Mouse (Mus musculus): Measurements from ENCODE around the gene Fxyd2. TPM values are rescaled to one million over a fixed set of nuclear protein-coding genes. Genes with fewer than 3 reads are reported as not detected.

The Fxyd2 gene
- polyA plus RNA-seq, 1 experiment: 23.9 TPM

GRCm38 (mm10) chr9:45376427-45376826, 23.0 kb upstream of the Fxyd2 start:
- Histone ChIP-seq H3K27me3 (ENCODE audit: control insufficient read depth, insufficient read depth, low read length) (no peaks in the 10 kb centered on the region), H3K27ac (ENCODE audit: insufficient read depth, low read length) (no peak overlapping the region), H3K4me3 (ENCODE audit: extremely low read depth, insufficient read depth, insufficient read length) (no peak overlapping the region), H3K36me3 (ENCODE audit: control insufficient read depth, insufficient read depth, low read length) (no peaks in the 10 kb centered on the region), H3K4me1 (ENCODE audit: control insufficient read depth, insufficient read depth, insufficient read length) (no peaks in the 10 kb centered on the region)
- 55% methylated on average over 4 of the region's 4 CpGs for WGBS
- no peak for DNase-seq (ENCODE audit: low read depth in 1 of 2, low spot score in 2 of 2)
- TF ChIP-seq CTCF (IDR thresholded peaks at IDR 0.05; ENCODE audit: extremely low read depth, insufficient read depth, insufficient read length, insufficient replicate concordance) (no peak), POLR2A (IDR thresholded peaks at IDR 0.05; ENCODE audit: low read depth, low read length) (no peak)

GRCm38 (mm10) chr9:45376883-45377282, 22.6 kb upstream of the Fxyd2 start:
- H3K36me3 ChIP-seq (ENCODE audit: control insufficient read depth, insufficient read depth, low read length): no peaks in the 10 kb centered on the region
- no peaks in the 10 kb centered on the region for H3K27me3 ChIP-seq (ENCODE audit: control insufficient read depth, insufficient read depth, low read length)
- no peaks in the 10 kb centered on the region for H3K4me1 ChIP-seq (ENCODE audit: control insufficient read depth, insufficient read depth, insufficient read length)
- H3K27ac ChIP-seq (ENCODE audit: insufficient read depth, low read length): no peak overlapping the region
- WGBS: 72% methylated on average over 2 of the region's 2 CpGs
- no peak for TF ChIP-seq POLR2A (IDR thresholded peaks at IDR 0.05; ENCODE audit: low read depth, low read length)
- no peak for TF ChIP-seq CTCF (IDR thresholded peaks at IDR 0.05; ENCODE audit: extremely low read depth, insufficient read depth, insufficient read length, insufficient replicate concordance)
- DNase-seq (ENCODE audit: low read depth in 1 of 2, low spot score in 2 of 2): no peak
- no peak overlapping the region for H3K4me3 ChIP-seq (ENCODE audit: extremely low read depth, insufficient read depth, insufficient read length)

GRCm38 (mm10) chr9:45380411-45381251, 18.8 kb upstream of the Fxyd2 start:
- H3K27ac ChIP-seq (ENCODE audit: insufficient read depth, low read length): no peak overlapping the region
- H3K36me3 ChIP-seq (ENCODE audit: control insufficient read depth, insufficient read depth, low read length): no peaks in the 10 kb centered on the region
- H3K27me3 ChIP-seq (ENCODE audit: control insufficient read depth, insufficient read depth, low read length): no peaks in the 10 kb centered on the region
- 70% methylated on average over 10 of the region's 10 CpGs for WGBS
- no peak for DNase-seq (ENCODE audit: low read depth in 1 of 2, low spot score in 2 of 2)
- H3K4me1 ChIP-seq (ENCODE audit: control insufficient read depth, insufficient read depth, insufficient read length): no peaks in the 10 kb centered on the region
- no peak overlapping the region for H3K4me3 ChIP-seq (ENCODE audit: extremely low read depth, insufficient read depth, insufficient read length)
- TF ChIP-seq POLR2A (IDR thresholded peaks at IDR 0.05; ENCODE audit: low read depth, low read length) (no peak), CTCF (IDR thresholded peaks at IDR 0.05; ENCODE audit: extremely low read depth, insufficient read depth, insufficient read length, insufficient replicate concordance) (no peak)

- DNase-seq (ENCODE audit: low read depth in 1 of 2, low spot score in 2 of 2): no peak
- TF ChIP-seq CTCF (IDR thresholded peaks at IDR 0.05; ENCODE audit: extremely low read depth, insufficient read depth, insufficient read length, insufficient replicate concordance) (no peak), POLR2A (IDR thresholded peaks at IDR 0.05; ENCODE audit: low read depth, low read length) (no peak)
- WGBS: 86% methylated on average over 5 of the region's 5 CpGs
These were observed 17.1 kb upstream of the Fxyd2 start for GRCm38 (mm10) chr9:45382336-45382735.

GRCm38 (mm10) chr9:45382834-45383233, 16.6 kb upstream of the Fxyd2 start:
- Histone ChIP-seq H3K4me1 (ENCODE audit: control insufficient read depth, insufficient read depth, insufficient read length) (no peaks in the 10 kb centered on the region), H3K27ac (ENCODE audit: insufficient read depth, low read length) (no peak overlapping the region), H3K36me3 (ENCODE audit: control insufficient read depth, insufficient read depth, low read length) (no peaks in the 10 kb centered on the region), H3K27me3 (ENCODE audit: control insufficient read depth, insufficient read depth, low read length) (no peaks in the 10 kb centered on the region), H3K4me3 (ENCODE audit: extremely low read depth, insufficient read depth, insufficient read length) (no peak overlapping the region)
- no peak for DNase-seq (ENCODE audit: low read depth in 1 of 2, low spot score in 2 of 2)
- WGBS: 85% methylated on average over 5 of the region's 5 CpGs
- no peak for TF ChIP-seq CTCF (IDR thresholded peaks at IDR 0.05; ENCODE audit: extremely low read depth, insufficient read depth, insufficient read length, insufficient replicate concordance)
- no peak for TF ChIP-seq POLR2A (IDR thresholded peaks at IDR 0.05; ENCODE audit: low read depth, low read length)

More at GRCm38 (mm10) chr9:45382336-45382735, 17.1 kb upstream of the Fxyd2 start:
- H3K27me3 ChIP-seq (ENCODE audit: control insufficient read depth, insufficient read depth, low read length): no peaks in the 10 kb centered on the region
- H3K27ac ChIP-seq (ENCODE audit: insufficient read depth, low read length): no peak overlapping the region
- no peaks in the 10 kb centered on the region for H3K36me3 ChIP-seq (ENCODE audit: control insufficient read depth, insufficient read depth, low read length)
- H3K4me3 ChIP-seq (ENCODE audit: extremely low read depth, insufficient read depth, insufficient read length): no peak overlapping the region
- H3K4me1 ChIP-seq (ENCODE audit: control insufficient read depth, insufficient read depth, insufficient read length): no peaks in the 10 kb centered on the region

DNA sequence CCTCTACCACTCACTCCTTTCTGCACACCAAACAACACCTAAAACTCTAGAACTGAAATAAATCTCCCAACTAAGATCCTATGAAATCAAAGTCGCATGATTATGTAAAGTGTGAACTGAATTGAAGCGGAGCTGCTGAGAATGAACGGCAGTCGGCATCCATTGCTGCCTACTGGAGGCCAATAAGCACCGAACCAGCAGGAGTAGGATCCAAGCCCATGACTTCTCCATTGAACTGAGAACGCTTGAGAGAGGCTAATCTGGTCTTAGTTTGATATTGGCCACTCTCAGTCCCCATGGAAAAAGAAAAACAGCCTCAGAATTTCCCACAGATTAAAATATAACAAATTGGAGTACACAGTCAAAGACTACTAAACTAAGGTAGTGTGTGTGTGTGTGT, 15.6 kb upstream of the Fxyd2 start:
- H3K36me3 ChIP-seq (ENCODE audit: control insufficient read depth, insufficient read depth, low read length): no peaks in the 10 kb centered on the region
- no peaks in the 10 kb centered on the region for H3K4me1 ChIP-seq (ENCODE audit: control insufficient read depth, insufficient read depth, insufficient read length)
- TF ChIP-seq POLR2A (IDR thresholded peaks at IDR 0.05; ENCODE audit: low read depth, low read length) (no peak), CTCF (IDR thresholded peaks at IDR 0.05; ENCODE audit: extremely low read depth, insufficient read depth, insufficient read length, insufficient replicate concordance) (no peak)
- H3K4me3 ChIP-seq (ENCODE audit: extremely low read depth, insufficient read depth, insufficient read length): no peak overlapping the region
- DNase-seq (ENCODE audit: low read depth in 1 of 2, low spot score in 2 of 2): no peak
- H3K27ac ChIP-seq (ENCODE audit: insufficient read depth, low read length): no peak overlapping the region
- H3K27me3 ChIP-seq (ENCODE audit: control insufficient read depth, insufficient read depth, low read length): no peaks in the 10 kb centered on the region
- 95% methylated on average over 6 of the region's 6 CpGs for WGBS

GRCm38 (mm10) chr9:45386698-45387097, 12.8 kb upstream of the Fxyd2 start:
- Histone ChIP-seq H3K36me3 (ENCODE audit: control insufficient read depth, insufficient read depth, low read length) (no peaks in the 10 kb centered on the region), H3K4me3 (ENCODE audit: extremely low read depth, insufficient read depth, insufficient read length) (no peak overlapping the region), H3K4me1 (ENCODE audit: control insufficient read depth, insufficient read depth, insufficient read length) (no peaks in the 10 kb centered on the region), H3K27me3 (ENCODE audit: control insufficient read depth, insufficient read depth, low read length) (no peaks in the 10 kb centered on the region), H3K27ac (ENCODE audit: insufficient read depth, low read length) (no peak overlapping the region)
- 29% methylated on average over 5 of the region's 5 CpGs for WGBS
- TF ChIP-seq POLR2A (IDR thresholded peaks at IDR 0.05; ENCODE audit: low read depth, low read length) (no peak), CTCF (IDR thresholded peaks at IDR 0.05; ENCODE audit: extremely low read depth, insufficient read depth, insufficient read length, insufficient replicate concordance) (no peak)
- DNase-seq (ENCODE audit: low read depth in 1 of 2, low spot score in 2 of 2): no peak

Data from spleen, adult 2 months (tissue).